Mouse (Mus musculus): ENCODE measurements around the gene Arhgap45. TPM values are rescaled to one million over a fixed set of nuclear protein-coding genes. Genes with fewer than 3 reads are reported as not detected.

Arhgap45 gene
- polyA plus RNA-seq, 1 experiment = 1.6 TPM

- Histone ChIP-seq H3K36me3 (ENCODE audit: control insufficient read depth, insufficient read depth) (peaks cover 27% of the 10 kb centered on the region), H3K27me3 (ENCODE audit: control insufficient read depth, insufficient read depth, insufficient read length) (peaks cover 3% of the 10 kb centered on the region), H3K4me3 (ENCODE audit: insufficient read depth, poor library complexity, severe bottlenecking) (no peak overlapping the region), H3ac (ENCODE audit: control insufficient read depth, insufficient read length, low read depth) (no peak overlapping the region), H3K79me3 (ENCODE audit: low read depth) (no peaks in the 10 kb centered on the region), H3K79me2 (ENCODE audit: control insufficient read depth, insufficient read depth) (no peaks in the 10 kb centered on the region)
- TF ChIP-seq FOSL1 (IDR thresholded peaks at IDR 0.05; ENCODE audit: insufficient read depth, low read length, poor library complexity, severe bottlenecking) (no peak), CEBPB (IDR thresholded peaks at IDR 0.05; ENCODE audit: low read depth) (no peak), MAX (IDR thresholded peaks at IDR 0.05) (no peak), MYOG (IDR thresholded peaks at IDR 0.05; ENCODE audit: control insufficient read depth, extremely low read depth, insufficient read length) (no peak), CTCF (IDR thresholded peaks at IDR 0.05; ENCODE audit: control insufficient read depth, insufficient read depth, insufficient read length) (no peak), MYOD1 (IDR thresholded peaks at IDR 0.05; ENCODE audit: control insufficient read depth, insufficient read length, low read depth) (no peak)
Observed at GRCm38 (mm10) chr10:79971183-79971497, 45.3 kb upstream of the Arhgap45 start.

- no peaks in the 10 kb centered on the region for H3K79me2 ChIP-seq (ENCODE audit: control insufficient read depth, insufficient read depth)
- no peaks in the 10 kb centered on the region for H3K79me3 ChIP-seq (ENCODE audit: low read depth)
- peaks cover 25% of the 10 kb centered on the region for H3K36me3 ChIP-seq (ENCODE audit: control insufficient read depth, insufficient read depth)
Observed at GRCm38 (mm10) chr10:79972831-79973230, 43.6 kb upstream of the Arhgap45 start.

GRCm38 (mm10) chr10:79974087-79974486, 42.4 kb upstream of the Arhgap45 start:
- Histone ChIP-seq H3K4me3 (ENCODE audit: insufficient read depth, poor library complexity, severe bottlenecking) (no peak overlapping the region), H3K79me3 (ENCODE audit: low read depth) (no peaks in the 10 kb centered on the region), H3ac (ENCODE audit: control insufficient read depth, insufficient read length, low read depth) (no peak overlapping the region), H3K36me3 (ENCODE audit: control insufficient read depth, insufficient read depth) (peaks cover 28% of the 10 kb centered on the region), H3K27me3 (ENCODE audit: control insufficient read depth, insufficient read depth, insufficient read length) (peaks cover 3% of the 10 kb centered on the region), H3K79me2 (ENCODE audit: control insufficient read depth, insufficient read depth) (peaks cover 3% of the 10 kb centered on the region)
- TF ChIP-seq CEBPB (IDR thresholded peaks at IDR 0.05; ENCODE audit: low read depth) = no peak

More at GRCm38 (mm10) chr10:79972831-79973230, 43.6 kb upstream of the Arhgap45 start:
- TF ChIP-seq CTCF (IDR thresholded peaks at IDR 0.05; ENCODE audit: control insufficient read depth, insufficient read depth, insufficient read length) (no peak), USF1 (IDR thresholded peaks at IDR 0.05; ENCODE audit: low read depth) (no peak), MYOG (IDR thresholded peaks at IDR 0.05; ENCODE audit: control insufficient read depth, extremely low read depth, insufficient read length) (no peak), CEBPB (IDR thresholded peaks at IDR 0.05; ENCODE audit: low read depth) (no peak), FOSL1 (IDR thresholded peaks at IDR 0.05; ENCODE audit: insufficient read depth, low read length, poor library complexity, severe bottlenecking) (no peak), MYOD1 (IDR thresholded peaks at IDR 0.05; ENCODE audit: control insufficient read depth, insufficient read length, low read depth) (no peak), MAX (IDR thresholded peaks at IDR 0.05) (no peak)
- Histone ChIP-seq H3K27me3 (ENCODE audit: control insufficient read depth, insufficient read depth, insufficient read length) (peaks cover 3% of the 10 kb centered on the region), H3ac (ENCODE audit: control insufficient read depth, insufficient read length, low read depth) (no peak overlapping the region), H3K4me3 (ENCODE audit: insufficient read depth, poor library complexity, severe bottlenecking) (no peak overlapping the region)

GRCm38 (mm10) chr10:79974668-79975067, 41.8 kb upstream of the Arhgap45 start:
- TF ChIP-seq FOSL1 (IDR thresholded peaks at IDR 0.05; ENCODE audit: insufficient read depth, low read length, poor library complexity, severe bottlenecking) = no peak
- TF ChIP-seq CTCF (IDR thresholded peaks at IDR 0.05; ENCODE audit: control insufficient read depth, insufficient read depth, insufficient read length) = no peak
- TF ChIP-seq USF1 (IDR thresholded peaks at IDR 0.05; ENCODE audit: low read depth) = no peak
- TF ChIP-seq CEBPB (IDR thresholded peaks at IDR 0.05; ENCODE audit: low read depth) = no peak
- no peak for TF ChIP-seq MYOG (IDR thresholded peaks at IDR 0.05; ENCODE audit: control insufficient read depth, extremely low read depth, insufficient read length)
- TF ChIP-seq MYOD1 (IDR thresholded peaks at IDR 0.05; ENCODE audit: control insufficient read depth, insufficient read length, low read depth) = no peak
- no peak for TF ChIP-seq MAX (IDR thresholded peaks at IDR 0.05)
- no peak overlapping the region for H3ac ChIP-seq (ENCODE audit: control insufficient read depth, insufficient read length, low read depth)
- H3K36me3 ChIP-seq (ENCODE audit: control insufficient read depth, insufficient read depth) = peaks cover 32% of the 10 kb centered on the region

GRCm38 (mm10) chr10:79976071-79976721, 40.3 kb upstream of the Arhgap45 start:
- TF ChIP-seq FOSL1 (IDR thresholded peaks at IDR 0.05; ENCODE audit: insufficient read depth, low read length, poor library complexity, severe bottlenecking) (no peak), CTCF (IDR thresholded peaks at IDR 0.05; ENCODE audit: control insufficient read depth, insufficient read depth, insufficient read length) (no peak), MYOD1 (IDR thresholded peaks at IDR 0.05; ENCODE audit: control insufficient read depth, insufficient read length, low read depth) (no peak), USF1 (IDR thresholded peaks at IDR 0.05; ENCODE audit: low read depth) (no peak), MAX (IDR thresholded peaks at IDR 0.05) (no peak), MYOG (IDR thresholded peaks at IDR 0.05; ENCODE audit: control insufficient read depth, extremely low read depth, insufficient read length) (no peak), CEBPB (IDR thresholded peaks at IDR 0.05; ENCODE audit: low read depth) (no peak)
- H3K36me3 ChIP-seq (ENCODE audit: control insufficient read depth, insufficient read depth) = peaks cover 42% of the 10 kb centered on the region
- H3K79me2 ChIP-seq (ENCODE audit: control insufficient read depth, insufficient read depth) = peaks cover 24% of the 10 kb centered on the region
- no peak overlapping the region for H3ac ChIP-seq (ENCODE audit: control insufficient read depth, insufficient read length, low read depth)
- no peak overlapping the region for H3K4me3 ChIP-seq (ENCODE audit: insufficient read depth, poor library complexity, severe bottlenecking)
- no peaks in the 10 kb centered on the region for H3K27me3 ChIP-seq (ENCODE audit: control insufficient read depth, insufficient read depth, insufficient read length)
- H3K79me3 ChIP-seq (ENCODE audit: low read depth) = peaks cover 13% of the 10 kb centered on the region

More at GRCm38 (mm10) chr10:79974668-79975067, 41.8 kb upstream of the Arhgap45 start:
- H3K79me2 ChIP-seq (ENCODE audit: control insufficient read depth, insufficient read depth) = peaks cover 9% of the 10 kb centered on the region
- H3K4me3 ChIP-seq (ENCODE audit: insufficient read depth, poor library complexity, severe bottlenecking) = no peak overlapping the region
- H3K27me3 ChIP-seq (ENCODE audit: control insufficient read depth, insufficient read depth, insufficient read length) = peaks cover 3% of the 10 kb centered on the region
- H3K79me3 ChIP-seq (ENCODE audit: low read depth) = no peaks in the 10 kb centered on the region

- TF ChIP-seq FOSL1 (IDR thresholded peaks at IDR 0.05; ENCODE audit: insufficient read depth, low read length, poor library complexity, severe bottlenecking) = no peak
- TF ChIP-seq MYOG (IDR thresholded peaks at IDR 0.05; ENCODE audit: control insufficient read depth, extremely low read depth, insufficient read length) = no peak
- no peak for TF ChIP-seq USF1 (IDR thresholded peaks at IDR 0.05; ENCODE audit: low read depth)
- TF ChIP-seq CTCF (IDR thresholded peaks at IDR 0.05; ENCODE audit: control insufficient read depth, insufficient read depth, insufficient read length) = no peak
- TF ChIP-seq MAX (IDR thresholded peaks at IDR 0.05) = no peak
- no peak for TF ChIP-seq MYOD1 (IDR thresholded peaks at IDR 0.05; ENCODE audit: control insufficient read depth, insufficient read length, low read depth)
- no peak for TF ChIP-seq CEBPB (IDR thresholded peaks at IDR 0.05; ENCODE audit: low read depth)
- H3K36me3 ChIP-seq (ENCODE audit: control insufficient read depth, insufficient read depth) = peaks cover 42% of the 10 kb centered on the region
- no peak overlapping the region for H3K4me3 ChIP-seq (ENCODE audit: insufficient read depth, poor library complexity, severe bottlenecking)
- H3K79me3 ChIP-seq (ENCODE audit: low read depth) = peaks cover 18% of the 10 kb centered on the region
- peaks cover 29% of the 10 kb centered on the region for H3K79me2 ChIP-seq (ENCODE audit: control insufficient read depth, insufficient read depth)
- H3ac ChIP-seq (ENCODE audit: control insufficient read depth, insufficient read length, low read depth) = no peak overlapping the region
- no peaks in the 10 kb centered on the region for H3K27me3 ChIP-seq (ENCODE audit: control insufficient read depth, insufficient read depth, insufficient read length)
Observed at GRCm38 (mm10) chr10:79976722-79977107, 39.7 kb upstream of the Arhgap45 start.

All from C2C12 (cell line).